Mouse (Mus musculus) hematopoietic stem cell, adult 5-6 weeks (primary cell): ENCODE results near the gene Strip1. TPM values are rescaled to one million over a fixed set of nuclear protein-coding genes. Genes with fewer than 3 reads are reported as not detected.

Source experiments
- ATAC-seq, 2 experiments: fragments of 125-278 bp in 1 of 2; replicated peaks in 1 of 2; 2 replicates each; pipeline ENCODE4 v1.8.0; 2016 to 2017; ENCODE audit warnings: inconsistent platforms in 2 of 2, mild to moderate bottlenecking in 2 of 2, moderate number of reproducible peaks in 2 of 2, low read depth in 1 of 2, moderate TSS enrichment in 1 of 2; ENCODE audit not compliant: low FRiP score in 2 of 2, poor library complexity in 2 of 2, severe bottlenecking in 2 of 2, insufficient read depth in 1 of 2, low TSS enrichment in 1 of 2
- total RNA-seq: library from RNA; stranded (forward); fragments of 172-1452, 232-1000 nt; gene quantifications from 2 replicates; pipeline ENCODE4 v1.2.3, GENCODE M21; 2017

Strip1 gene
- total RNA-seq, 1 experiment from 2014 or later, result 17.3 TPM

DNA sequence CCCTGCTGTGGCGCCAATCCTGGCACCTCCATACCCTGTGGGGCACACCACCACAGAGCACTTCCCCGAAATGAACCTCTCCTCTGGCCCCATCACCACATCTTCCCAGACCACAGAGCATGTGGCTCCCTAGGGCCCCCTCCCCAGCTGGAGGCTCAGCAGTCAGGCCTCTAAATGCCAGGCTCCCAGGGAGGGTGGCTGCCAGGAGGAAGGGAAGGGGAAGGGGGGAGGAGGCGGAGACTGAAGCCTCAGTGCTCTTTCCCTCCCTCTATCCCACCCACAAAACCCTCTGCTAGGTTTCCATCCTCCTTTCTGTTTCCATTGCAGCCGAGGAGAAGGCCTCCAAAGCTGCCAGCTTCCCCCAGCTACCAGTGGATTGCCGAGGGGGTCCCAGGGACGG is 31.4 kb downstream of the Strip1 start:
- ATAC-seq, result no peak

- ATAC-seq, result no peak
Measured at GRCm38 (mm10) chr3:107597586-107598389, 33.7 kb downstream of the Strip1 start.

DNA sequence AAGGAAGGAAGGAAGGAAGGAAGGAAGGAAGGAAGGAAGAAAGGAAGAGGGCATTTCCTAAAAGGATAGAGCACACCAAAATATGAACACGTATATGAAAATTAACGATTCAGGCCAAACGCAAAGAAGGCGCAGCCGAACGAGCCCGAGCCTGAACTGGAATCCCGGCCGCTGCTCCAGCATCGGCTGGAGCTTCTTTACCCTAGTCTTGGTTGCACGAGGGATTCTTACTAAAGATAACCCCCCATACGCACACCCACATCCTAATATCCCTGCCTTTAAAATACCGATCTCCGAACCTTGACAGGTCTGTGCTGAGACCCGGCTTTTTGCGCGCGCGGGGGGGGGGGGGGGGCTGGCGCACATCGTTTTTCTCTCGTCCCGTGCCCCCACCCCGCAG is 34.4 kb downstream of the Strip1 start:
- no peak for ATAC-seq

GRCm38 (mm10) chr3:107596559-107596958 is 34.9 kb downstream of the Strip1 start:
- no peak; a peak in 1 of 4 replicates for ATAC-seq

- ATAC-seq, result no peak
Measured at GRCm38 (mm10) chr3:107595938-107596461, 35.5 kb downstream of the Strip1 start.

GRCm38 (mm10) chr3:107595264-107595937 is 36.1 kb downstream of the Strip1 start:
- peak in 1 of 2 experiments; percentile 29; a peak in 2 of 4 replicates for ATAC-seq

GRCm38 (mm10) chr3:107594662-107595263 is 36.7 kb downstream of the Strip1 start, which contains the start of gene Alx3:
Gene Alx3, plus strand, starts transcription at chr3:107595031.
- no peak for ATAC-seq

DNA sequence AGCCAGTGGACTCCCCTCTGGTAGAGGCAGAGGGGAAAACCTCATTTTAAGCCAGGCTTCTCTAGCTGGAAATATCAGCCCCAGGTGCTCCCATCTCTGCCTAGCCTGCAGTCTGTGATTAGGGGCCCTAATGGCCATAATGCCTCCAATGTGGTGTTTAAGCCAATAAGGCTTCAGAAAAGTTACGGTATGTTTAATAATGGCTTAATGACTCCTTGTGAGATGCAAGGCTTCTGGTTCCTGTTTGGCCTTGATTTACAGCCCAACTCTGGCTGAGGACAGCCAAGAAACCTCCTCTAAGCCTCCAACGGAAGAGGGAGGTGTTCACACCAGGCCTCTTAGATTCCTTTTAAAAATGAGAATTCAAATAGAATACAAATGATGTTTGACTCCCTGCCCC is 37.9 kb downstream of the Strip1 start:
- peak; percentile 35 to 39; a peak in 2 of 4 replicates for ATAC-seq

GRCm38 (mm10) chr3:107591612-107592011 is 39.9 kb downstream of the Strip1 start:
- no peak for ATAC-seq

DNA sequence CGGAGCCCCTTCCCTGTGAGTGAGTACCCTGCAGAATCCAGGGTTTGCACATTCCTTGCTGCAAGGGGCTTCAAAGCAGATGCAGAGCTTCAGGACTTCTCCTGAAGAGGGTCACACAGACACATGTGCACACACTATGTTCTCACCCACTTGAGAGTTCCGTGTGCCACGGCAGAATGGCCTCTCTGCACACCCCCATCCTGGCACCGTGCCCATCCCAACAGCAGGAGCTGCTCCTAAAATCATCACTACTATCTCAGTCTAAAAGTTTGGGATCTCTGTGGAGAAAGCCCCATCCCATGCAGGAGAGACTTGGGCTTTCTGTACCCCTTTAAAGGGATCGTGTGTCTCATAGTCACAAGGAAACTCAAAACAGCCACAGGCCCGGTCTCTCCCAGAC is 45.0 kb downstream of the Strip1 start:
- no peak for ATAC-seq

- no peak for ATAC-seq
Measured at GRCm38 (mm10) chr3:107583893-107584292, 47.6 kb downstream of the Strip1 start.

GRCm38 (mm10) chr3:107582875-107583767 is 48.4 kb downstream of the Strip1 start:
- no peak for ATAC-seq

GRCm38 (mm10) chr3:107582130-107582874 is 49.2 kb downstream of the Strip1 start:
- no peak for ATAC-seq

DNA sequence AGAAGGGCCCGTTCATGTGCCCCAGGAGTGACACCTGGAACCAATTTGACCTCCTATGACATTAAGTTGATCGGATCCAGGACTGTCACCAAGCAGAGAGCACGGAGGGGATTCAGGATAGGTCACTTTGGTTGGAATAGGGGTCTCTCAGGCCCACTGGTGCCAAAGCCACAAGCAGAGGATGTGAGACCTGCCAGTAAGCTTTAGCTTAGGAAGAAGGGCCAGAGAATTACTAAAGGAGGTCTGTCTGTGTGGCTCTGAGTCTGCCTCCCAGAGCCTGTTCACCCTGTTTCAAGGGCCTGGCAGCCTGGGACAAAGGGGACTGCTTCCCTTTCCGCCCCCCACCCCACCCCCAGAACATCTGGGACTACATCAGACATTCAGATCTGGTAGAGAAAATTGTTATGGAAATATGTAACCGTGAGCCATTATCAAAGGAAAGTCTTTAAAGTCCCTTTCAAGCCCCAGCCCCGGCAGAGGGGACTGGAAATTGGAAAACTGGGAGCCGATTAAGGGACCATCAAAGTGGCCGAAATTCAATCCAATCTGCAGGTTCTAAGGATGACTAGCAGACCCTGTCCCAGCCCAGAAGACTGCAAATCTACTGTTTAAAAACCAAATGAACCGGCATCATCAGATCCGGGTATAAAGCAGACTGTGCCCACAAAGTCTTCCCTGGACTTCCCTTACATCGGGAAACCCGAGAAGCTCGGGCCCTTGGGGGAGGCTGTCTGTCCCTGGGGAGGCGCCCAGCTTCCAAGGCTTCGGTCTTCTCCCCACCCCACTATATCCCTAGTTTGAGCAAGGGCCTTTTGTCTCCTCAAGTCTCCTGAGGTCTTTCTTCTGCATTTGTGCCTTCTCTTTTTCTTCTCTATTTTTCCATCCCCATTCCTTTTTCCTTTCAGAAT is 50.1 kb downstream of the Strip1 start:
- no peak for ATAC-seq

- peak; percentile 39 to 47; a peak in 2 of 4 replicates for ATAC-seq
Measured at GRCm38 (mm10) chr3:107579466-107579865, 52.0 kb downstream of the Strip1 start.
